Mouse (Mus musculus) intestine, embryonic 16.5 days (tissue): ENCODE measurements at regions not wholly inside any gene's neighbourhood (a gene's known extent, or its start where the extent isn't known, plus 50 kb on each side); places are given as distances from the start of the nearest gene placed in this dataset.

ENCODE experiments used
- ATAC-seq: fragments of 200-750 bp; cut with Nextera tagmentation; 2 replicates; pipeline ENCODE4 v1.8.0; 2017; ENCODE audit warnings: moderate TSS enrichment, moderate library complexity
- H3K27ac ChIP-seq: fragments of 300-500 bp; sonication (generic); 2 replicates; pipeline ENCODE4 v1.5.1; 2014; ENCODE audit warnings: mild to moderate bottlenecking, low read length
- H3K27me3 ChIP-seq: fragments of 300-500 bp; sonication (generic); replicated peaks from 2 replicates; pipeline ENCODE4 v1.6.1; 2014; ENCODE audit warnings: low read length, control low read depth, mixed read lengths; ENCODE audit not compliant: control insufficient read depth, insufficient read depth
- H3K36me3 ChIP-seq: fragments of 300-500 bp; sonication (generic); 2 replicates; pipeline ENCODE4 v1.6.1; 2014; ENCODE audit warnings: low read length, control low read depth; ENCODE audit not compliant: control insufficient read depth, insufficient read depth
- H3K4me1 ChIP-seq: fragments of 300-500 bp; sonication (generic); 2 replicates; pipeline ENCODE4 v1.6.1; 2014; ENCODE audit warnings: low read length, control low read depth, mixed read lengths; ENCODE audit not compliant: control insufficient read depth, insufficient read depth
- H3K4me2 ChIP-seq: fragments of 300-500 bp; sonication (generic); 2 replicates; pipeline ENCODE4 v1.6.1; 2014; ENCODE audit warnings: low read depth, low read length, control low read depth
- H3K4me3 ChIP-seq: fragments of 300-500 bp; sonication (generic); 2 replicates; pipeline ENCODE4 v1.5.1; 2014; ENCODE audit warnings: mild to moderate bottlenecking, low read length
- H3K9ac ChIP-seq: fragments of 300-500 bp; sonication (generic); 2 replicates; pipeline ENCODE4 v1.6.1; 2014; ENCODE audit warnings: low read depth, low read length
- H3K9me3 ChIP-seq: fragments of 300-500 bp; sonication (generic); 2 replicates; pipeline ENCODE4 v1.6.1; 2016; ENCODE audit warnings: low read length, control low read depth; ENCODE audit not compliant: control insufficient read depth
- WGBS: fragments of 180-500 bp; shearing (Covaris S2); extraction: QIAGEN DNeasy Blood & Tissue Kit; methylation state at CpG from one replicate; pipeline ENCODE4 v1.1.7; 2014; 5-methylcytosine and 5-hydroxymethylcytosine counted together

DNA sequence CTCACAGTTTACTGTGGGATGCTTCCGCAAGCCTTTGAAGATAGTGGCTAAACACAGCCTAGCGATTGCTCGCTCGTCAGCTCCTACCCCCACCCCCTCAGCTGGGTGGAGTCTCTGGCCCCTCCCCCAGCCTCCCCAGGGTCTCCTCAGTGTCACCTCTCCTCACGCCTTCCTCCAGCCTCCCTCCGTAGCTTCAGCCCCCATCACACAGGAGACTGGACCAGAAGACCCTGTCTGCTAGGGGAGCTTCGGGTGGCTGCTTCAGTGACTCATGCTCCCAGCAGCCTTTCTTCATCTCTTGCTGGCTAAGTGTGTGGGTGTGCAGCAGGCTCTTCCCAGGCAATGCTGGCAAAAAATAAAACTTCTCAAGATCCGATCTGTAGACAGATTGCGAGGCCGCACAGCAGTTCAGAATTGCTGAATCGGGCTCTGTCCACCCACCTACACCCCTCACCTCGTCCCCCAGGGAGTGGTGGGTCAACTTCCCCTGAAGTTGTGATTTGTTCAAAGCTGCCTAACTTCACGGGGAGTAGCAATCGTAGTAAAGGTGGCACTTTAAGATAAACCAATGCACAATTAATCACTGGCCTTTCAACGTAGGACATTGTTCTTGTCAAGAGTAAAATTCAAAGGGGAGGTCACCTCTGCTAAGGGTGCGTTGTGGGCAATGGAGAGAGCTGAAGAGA lies 61.2 kb upstream of the Ankrd28 start:
- H3K9me3 ChIP-seq: no peaks in the 10 kb centered on the region
- H3K9ac ChIP-seq: peak overlapping the region; percentile 62
- no peaks in the 10 kb centered on the region for H3K36me3 ChIP-seq
- peak overlapping the region; percentile 21; the same call in 1 of the 2 replicates for H3K4me3 ChIP-seq
- no peaks in the 10 kb centered on the region for H3K27me3 ChIP-seq
- H3K4me2 ChIP-seq: peak overlapping the region; percentile 59
- peak; percentile 80 for ATAC-seq
- no peak overlapping the region for H3K27ac ChIP-seq
- 8% methylated on average over 16 of the region's 16 CpGs for WGBS
- peaks cover 10% of the 10 kb centered on the region for H3K4me1 ChIP-seq

DNA sequence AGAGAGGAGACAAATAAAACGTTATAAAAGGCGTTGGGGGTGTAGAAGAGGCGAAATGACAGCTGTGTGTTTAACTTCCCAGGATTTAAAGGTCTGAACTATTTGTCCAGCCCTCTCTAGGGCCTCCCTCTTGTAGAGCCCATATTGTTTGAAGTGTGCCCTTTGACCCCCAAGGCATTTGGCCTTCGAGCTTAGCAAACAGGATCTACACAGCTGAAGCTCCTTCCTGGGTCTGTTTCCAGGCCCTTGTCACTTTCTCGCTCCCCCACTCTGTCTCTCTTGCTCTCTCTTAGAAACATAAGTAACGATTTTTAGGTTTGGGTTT lies 61.7 kb upstream of the Ankrd28 start:
- WGBS: 22% methylated on average over 6 of the region's 6 CpGs
- peaks cover 10% of the 10 kb centered on the region for H3K4me1 ChIP-seq
- H3K27me3 ChIP-seq: no peaks in the 10 kb centered on the region
- H3K4me2 ChIP-seq: no peak overlapping the region
- no peaks in the 10 kb centered on the region for H3K9me3 ChIP-seq
- no peaks in the 10 kb centered on the region for H3K36me3 ChIP-seq
- no peak overlapping the region for H3K4me3 ChIP-seq
- H3K27ac ChIP-seq: no peak overlapping the region
- no peak overlapping the region for H3K9ac ChIP-seq
- peak; percentile 82 for ATAC-seq

DNA sequence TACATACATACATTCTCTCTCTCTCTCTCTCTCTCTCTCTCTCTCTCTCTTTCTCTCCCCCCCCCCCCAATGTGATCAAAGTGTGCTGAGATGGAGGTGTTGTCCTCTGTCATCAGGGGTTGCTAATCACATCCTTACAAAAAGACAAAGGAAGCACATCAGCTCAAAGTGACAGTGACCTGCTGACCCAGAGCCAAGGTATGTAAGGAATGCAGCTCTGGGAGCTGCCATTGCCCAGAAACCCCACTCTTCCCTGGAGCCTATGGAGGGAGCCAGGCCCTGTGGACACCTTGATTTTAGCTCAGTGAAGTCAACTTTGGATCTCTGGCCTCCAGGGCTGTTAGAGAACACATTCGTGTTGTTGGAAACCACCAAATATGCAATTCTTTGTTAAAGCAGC lies 66.0 kb upstream of the Ankrd28 start:
- H3K27ac ChIP-seq: no peak overlapping the region
- no peak for ATAC-seq
- no peak overlapping the region for H3K4me2 ChIP-seq
- no peak overlapping the region for H3K9ac ChIP-seq
- no peaks in the 10 kb centered on the region for H3K27me3 ChIP-seq
- 47% methylated on average over 1 of the region's 1 CpGs for WGBS
- H3K4me1 ChIP-seq: peaks cover 8% of the 10 kb centered on the region
- H3K4me3 ChIP-seq: no peak overlapping the region
- no peaks in the 10 kb centered on the region for H3K9me3 ChIP-seq
- H3K36me3 ChIP-seq: no peaks in the 10 kb centered on the region

DNA sequence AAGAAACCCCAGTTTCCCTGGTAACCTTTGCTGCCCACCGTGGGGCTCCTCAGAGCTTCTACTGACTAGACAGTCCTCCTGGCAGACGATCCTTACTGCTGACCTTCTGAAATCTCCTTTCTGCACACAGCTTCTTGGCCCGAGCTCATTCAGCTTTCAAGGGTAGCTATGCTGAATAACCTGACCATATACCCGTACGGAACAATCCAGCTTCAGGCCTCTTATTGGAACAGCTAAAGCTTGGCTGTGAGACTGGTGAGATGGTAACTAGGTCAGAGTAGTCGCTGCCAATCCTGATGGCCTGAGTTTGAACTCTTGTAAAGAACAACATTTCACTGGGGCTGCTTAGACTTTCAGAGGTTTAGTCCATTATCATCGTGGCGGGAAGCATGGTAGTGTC lies 69.1 kb upstream of the Ankrd28 start:
- no peaks in the 10 kb centered on the region for H3K36me3 ChIP-seq
- H3K4me3 ChIP-seq: no peak overlapping the region
- no peak overlapping the region for H3K9ac ChIP-seq
- H3K4me1 ChIP-seq: no peaks in the 10 kb centered on the region
- ATAC-seq: no peak
- H3K4me2 ChIP-seq: no peak overlapping the region
- no peaks in the 10 kb centered on the region for H3K27me3 ChIP-seq
- no peak overlapping the region for H3K27ac ChIP-seq
- H3K9me3 ChIP-seq: no peaks in the 10 kb centered on the region
- WGBS: 74% methylated on average over 8 of the region's 8 CpGs

DNA sequence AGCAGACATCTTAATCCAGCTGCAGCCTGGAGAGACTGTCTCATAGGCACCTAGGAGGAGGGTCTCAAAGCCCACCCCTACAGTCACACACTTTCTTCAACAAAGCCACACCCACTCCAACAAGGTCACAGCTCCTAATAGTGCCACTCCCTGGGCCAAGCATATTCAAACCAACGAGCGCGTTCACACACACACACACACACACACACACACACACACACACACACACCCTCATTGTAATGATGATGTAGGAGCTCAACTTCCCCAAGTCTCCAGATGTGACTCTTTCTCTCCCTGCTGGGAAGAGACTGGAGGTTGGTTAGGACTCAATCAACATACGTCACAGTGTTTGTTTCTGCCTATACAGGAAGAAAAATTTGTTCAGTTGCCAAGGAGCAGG lies 69.5 kb upstream of the Ankrd28 start:
- H3K4me1 ChIP-seq: no peaks in the 10 kb centered on the region
- ATAC-seq: no peak
- no peaks in the 10 kb centered on the region for H3K36me3 ChIP-seq
- no peak overlapping the region for H3K9ac ChIP-seq
- WGBS: 72% methylated on average over 4 of the region's 4 CpGs
- H3K27ac ChIP-seq: no peak overlapping the region
- no peak overlapping the region for H3K4me2 ChIP-seq
- no peak overlapping the region for H3K4me3 ChIP-seq
- H3K27me3 ChIP-seq: no peaks in the 10 kb centered on the region
- H3K9me3 ChIP-seq: no peaks in the 10 kb centered on the region

DNA sequence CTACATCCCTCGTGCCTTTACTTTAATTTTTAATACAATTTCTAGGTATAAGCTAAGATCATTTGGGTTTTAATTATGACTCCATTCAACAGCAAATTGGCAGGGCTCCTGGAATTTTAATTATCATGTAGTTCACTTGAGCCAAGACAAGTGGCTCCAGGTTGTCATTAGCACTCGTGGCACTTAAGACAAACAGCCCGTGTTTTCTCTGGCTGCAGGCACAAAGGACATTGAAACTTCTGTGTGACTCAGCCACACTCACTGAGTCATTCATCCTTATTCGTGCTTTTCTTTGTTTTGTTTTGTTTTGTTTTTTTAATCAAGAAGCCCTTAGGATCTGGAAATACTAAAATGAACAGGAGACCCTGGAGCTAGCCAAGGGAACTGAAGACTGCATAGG lies 71.5 kb upstream of the Ankrd28 start:
- WGBS: 50% methylated on average over 4 of the region's 4 CpGs
- ATAC-seq: no peak
- H3K4me3 ChIP-seq: no peak overlapping the region
- H3K9ac ChIP-seq: no peak overlapping the region
- no peaks in the 10 kb centered on the region for H3K9me3 ChIP-seq
- H3K27ac ChIP-seq: no peak overlapping the region
- H3K4me1 ChIP-seq: no peaks in the 10 kb centered on the region
- no peak overlapping the region for H3K4me2 ChIP-seq
- H3K27me3 ChIP-seq: no peaks in the 10 kb centered on the region
- no peaks in the 10 kb centered on the region for H3K36me3 ChIP-seq

DNA sequence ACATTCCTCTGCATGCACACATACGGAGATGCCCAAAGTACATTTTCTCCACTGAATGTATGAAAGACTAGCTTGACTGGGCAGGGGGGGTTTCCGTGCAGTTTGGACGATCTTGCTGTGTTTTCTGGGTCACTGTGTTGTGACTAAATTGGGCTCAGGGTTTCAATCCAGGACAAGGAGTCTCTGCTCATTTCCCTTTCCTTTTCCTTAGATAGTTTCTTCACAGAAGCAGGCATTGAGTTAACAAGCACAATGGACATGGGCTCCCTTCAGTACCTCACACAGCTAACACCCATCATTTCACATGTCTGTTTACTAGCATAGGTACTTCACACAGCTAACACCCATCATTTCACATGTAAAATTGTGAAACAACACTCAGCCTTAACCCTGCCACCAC lies 73.2 kb upstream of the Ankrd28 start:
- H3K4me3 ChIP-seq: no peak overlapping the region
- H3K27ac ChIP-seq: no peak overlapping the region
- 75% methylated on average over 3 of the region's 3 CpGs for WGBS
- H3K9me3 ChIP-seq: no peaks in the 10 kb centered on the region
- H3K9ac ChIP-seq: no peak overlapping the region
- no peaks in the 10 kb centered on the region for H3K4me1 ChIP-seq
- H3K27me3 ChIP-seq: no peaks in the 10 kb centered on the region
- H3K4me2 ChIP-seq: no peak overlapping the region
- ATAC-seq: no peak
- H3K36me3 ChIP-seq: no peaks in the 10 kb centered on the region

DNA sequence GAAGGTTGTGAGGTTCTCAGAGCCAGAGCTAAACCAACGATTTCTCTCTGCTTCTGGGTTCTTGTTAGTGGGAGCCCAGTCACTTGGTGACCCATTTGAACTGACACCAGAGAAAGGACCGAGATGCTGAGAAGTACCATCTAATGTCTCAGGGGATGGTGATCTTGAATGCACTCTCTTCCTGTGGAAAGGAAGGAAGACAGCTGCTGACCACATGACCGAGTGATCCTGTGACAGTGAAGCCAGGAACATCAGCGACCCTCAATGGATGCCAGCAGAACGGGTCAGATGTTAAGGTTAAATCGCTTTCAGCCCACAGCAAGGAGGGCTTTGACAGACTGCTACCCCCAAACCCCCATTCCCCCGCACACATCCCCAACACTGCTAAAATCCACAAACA lies 78.1 kb upstream of the Ankrd28 start:
- Histone ChIP-seq H3K4me1 (no peaks in the 10 kb centered on the region), H3K9ac (no peak overlapping the region), H3K4me3 (no peak overlapping the region), H3K4me2 (no peak overlapping the region), H3K36me3 (no peaks in the 10 kb centered on the region), H3K27me3 (no peaks in the 10 kb centered on the region), H3K27ac (no peak overlapping the region), H3K9me3 (no peaks in the 10 kb centered on the region)
- 64% methylated on average over 7 of the region's 7 CpGs for WGBS
- ATAC-seq: no peak

DNA sequence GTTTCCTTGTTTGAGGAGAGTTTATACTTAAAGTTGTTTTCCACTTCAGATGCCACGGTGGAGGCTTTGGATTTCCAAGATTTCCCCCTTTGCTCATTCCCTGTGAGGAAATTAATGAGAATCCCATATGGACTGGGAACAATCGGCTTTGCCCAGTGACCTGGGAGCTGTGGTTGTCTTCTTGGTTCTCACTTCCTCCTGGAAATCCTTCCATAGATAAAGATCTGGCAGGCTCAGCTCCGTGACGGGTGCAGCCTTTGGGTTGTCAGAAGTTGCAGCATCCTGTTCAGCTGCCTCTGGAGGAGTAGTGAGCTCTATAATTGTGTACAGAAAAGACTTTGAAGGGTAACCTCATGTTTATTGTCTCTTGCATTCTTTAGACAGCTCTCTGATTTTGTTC lies 78.8 kb upstream of the Ankrd28 start:
- H3K27ac ChIP-seq: no peak overlapping the region
- ATAC-seq: no peak
- 40% methylated on average over 4 of the region's 4 CpGs for WGBS

DNA sequence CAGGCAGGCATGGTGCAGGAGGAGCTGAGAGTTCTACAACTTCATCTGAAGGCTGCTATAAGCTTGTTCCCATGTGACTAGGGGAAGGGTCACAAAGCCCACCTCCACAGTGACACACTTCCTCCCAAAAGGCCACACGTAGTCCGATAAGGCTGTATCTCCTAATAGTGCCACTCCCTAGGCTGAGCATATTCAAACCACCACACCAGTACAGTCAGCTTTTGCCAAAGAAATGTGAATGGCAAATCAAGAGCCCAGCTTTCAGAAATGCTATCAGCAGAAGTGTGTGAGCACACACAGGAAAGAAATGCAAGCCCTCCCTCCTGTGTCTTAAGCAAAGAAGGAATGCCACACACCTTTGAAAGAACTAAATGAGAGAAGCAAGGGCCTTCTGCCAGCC lies 80.4 kb upstream of the Ankrd28 start:
- H3K4me3 ChIP-seq: no peak overlapping the region
- no peak for ATAC-seq

More for the DNA sequence above, 78.8 kb upstream of the Ankrd28 start:
- Histone ChIP-seq H3K4me3 (no peak overlapping the region), H3K36me3 (no peaks in the 10 kb centered on the region), H3K4me1 (no peaks in the 10 kb centered on the region), H3K9ac (no peak overlapping the region), H3K4me2 (no peak overlapping the region), H3K27me3 (no peaks in the 10 kb centered on the region), H3K9me3 (no peaks in the 10 kb centered on the region)

More for the DNA sequence above, 80.4 kb upstream of the Ankrd28 start:
- Histone ChIP-seq H3K27ac (no peak overlapping the region), H3K9me3 (no peaks in the 10 kb centered on the region), H3K4me1 (no peaks in the 10 kb centered on the region), H3K4me2 (no peak overlapping the region), H3K9ac (no peak overlapping the region), H3K36me3 (no peaks in the 10 kb centered on the region), H3K27me3 (no peaks in the 10 kb centered on the region)
- WGBS: 83% methylated on average over 2 of the region's 2 CpGs
